Mouse (Mus musculus) retina, embryonic 14.5 days (tissue): ENCODE measurements at regions not wholly inside any gene's neighbourhood (a gene's known extent, or its start where the extent isn't known, plus 50 kb on each side); places are given as distances from the start of the nearest gene placed in this dataset.
"Not testable (repeated sequence)": the region's sequence is repeated elsewhere in the genome, so short reads cannot be mapped to it uniquely, and the experiment has no call there.

Experiments used
- DNase-seq: peaks from one replicate; pipeline ENCODE4 v3.0.0-alpha.2; 2015; ENCODE audit warnings: low spot score

GRCm38 (mm10) chr3:79002173-79002848 lies 284.0 kb downstream of the Rapgef2 start:
- DNase-seq = no peak

DNA sequence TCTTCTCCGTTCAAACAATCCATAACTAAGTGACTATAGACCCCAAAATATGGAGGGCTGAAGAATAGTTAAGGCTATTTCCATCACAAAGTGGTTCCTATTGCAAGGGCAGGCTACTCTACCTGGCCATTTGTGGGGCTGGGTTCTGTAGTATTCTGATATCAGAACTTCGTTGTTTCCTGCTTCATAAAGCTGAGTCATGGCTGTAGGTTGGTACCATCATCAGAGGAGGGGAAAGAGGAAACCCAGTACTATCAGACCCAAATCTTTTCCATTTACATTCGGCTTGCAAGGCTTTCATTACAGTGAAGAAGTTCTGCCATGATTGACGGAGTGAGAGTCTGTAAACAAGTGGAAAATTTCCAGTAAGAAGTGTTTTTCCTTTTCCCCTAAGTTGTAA lies 284.6 kb downstream of the Rapgef2 start:
- DNase-seq = no peak

GRCm38 (mm10) chr3:79000293-79000692 lies 286.0 kb downstream of the Rapgef2 start:
- DNase-seq = no peak

GRCm38 (mm10) chr3:78999803-79000202 lies 286.5 kb downstream of the Rapgef2 start:
- DNase-seq = no peak

GRCm38 (mm10) chr3:78988120-78988519 lies 298.2 kb downstream of the Rapgef2 start:
- DNase-seq = no peak

DNA sequence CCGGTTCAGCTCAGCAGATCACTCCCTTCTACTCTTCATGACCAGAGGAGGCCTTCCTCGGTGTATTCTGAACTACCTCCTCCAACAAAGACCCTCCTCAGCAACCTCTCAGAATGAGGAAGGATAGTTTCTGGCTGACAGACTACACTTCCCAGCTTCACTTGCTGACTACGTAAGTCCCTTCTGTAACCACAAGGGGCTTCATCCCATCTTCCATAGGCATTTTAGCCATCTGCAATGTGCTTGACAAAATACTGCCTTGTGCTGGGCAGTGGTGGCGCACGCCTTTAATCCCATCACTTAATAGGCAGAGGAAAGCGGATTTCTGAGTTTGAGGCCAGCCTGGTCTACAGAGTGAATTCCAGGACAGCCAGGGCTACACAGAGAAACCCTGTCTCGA lies 299.6 kb downstream of the Rapgef2 start:
- DNase-seq = no peak

DNA sequence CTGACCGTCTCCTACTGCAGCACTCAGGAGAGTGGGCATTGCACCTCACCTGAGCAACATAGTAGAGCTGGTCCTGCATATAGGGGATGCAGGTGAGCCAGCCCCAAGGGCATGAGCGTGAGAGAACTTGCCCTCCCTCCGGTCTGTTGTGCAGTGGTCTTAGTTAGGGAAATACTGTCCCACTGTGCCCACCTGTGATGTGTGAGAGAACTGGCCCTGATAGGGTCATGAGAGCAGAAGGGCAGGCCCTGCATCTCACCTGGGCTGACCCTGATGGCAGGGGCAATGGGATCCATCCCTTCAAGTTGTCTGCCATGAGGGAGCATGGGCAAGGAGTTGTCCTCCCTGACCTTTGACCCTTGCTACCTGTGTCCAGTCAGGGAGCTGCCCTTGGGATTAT lies 305.3 kb downstream of the Rapgef2 start:
- DNase-seq = no peak

DNA sequence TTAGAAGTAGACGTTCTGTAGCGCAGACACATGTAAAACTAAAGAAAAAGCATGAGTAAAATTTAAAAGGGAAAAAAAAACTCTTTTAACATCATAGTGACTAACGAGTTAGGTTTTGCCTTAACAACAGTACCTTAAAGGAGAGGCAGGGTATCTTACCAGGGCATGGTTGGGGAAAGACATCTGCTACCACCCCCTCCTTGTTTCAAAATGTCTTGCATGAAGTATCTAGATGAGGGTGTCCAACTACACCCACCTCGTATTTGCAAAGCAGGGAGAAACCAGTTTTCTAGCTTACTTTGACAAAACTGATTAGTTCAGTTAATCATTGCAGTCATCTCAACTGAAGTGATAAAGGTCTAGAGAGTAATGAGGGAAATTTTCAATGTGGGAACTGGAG lies 307.5 kb downstream of the Rapgef2 start:
- no peak for DNase-seq

GRCm38 (mm10) chr3:78966683-78967549 lies 319.4 kb downstream of the Rapgef2 start:
- DNase-seq = not testable (repeated sequence)

GRCm38 (mm10) chr3:78964231-78964858 lies 322.0 kb downstream of the Rapgef2 start:
- no peak for DNase-seq

DNA sequence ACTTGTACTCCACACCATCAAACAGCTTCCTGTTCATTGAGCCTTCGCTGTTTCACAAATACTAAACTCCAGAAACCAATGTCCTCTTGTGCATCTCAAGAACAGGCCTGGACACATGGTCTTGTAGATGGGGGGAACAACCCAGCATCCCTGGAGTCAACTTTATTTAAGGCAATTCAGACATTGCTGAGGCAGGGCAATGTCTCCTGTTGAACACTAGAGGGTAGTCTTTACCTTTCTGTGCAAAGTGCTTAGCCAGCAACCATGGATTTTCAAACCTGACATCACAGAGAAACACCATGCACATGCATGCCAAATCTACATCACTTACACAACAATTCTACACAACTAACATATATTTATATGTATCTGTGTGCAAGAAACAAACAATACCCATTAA lies 327.5 kb downstream of the Rapgef2 start:
- DNase-seq = peak; percentile 78

GRCm38 (mm10) chr3:78955364-78955763 lies 331.0 kb downstream of the Rapgef2 start:
- no peak for DNase-seq

DNA sequence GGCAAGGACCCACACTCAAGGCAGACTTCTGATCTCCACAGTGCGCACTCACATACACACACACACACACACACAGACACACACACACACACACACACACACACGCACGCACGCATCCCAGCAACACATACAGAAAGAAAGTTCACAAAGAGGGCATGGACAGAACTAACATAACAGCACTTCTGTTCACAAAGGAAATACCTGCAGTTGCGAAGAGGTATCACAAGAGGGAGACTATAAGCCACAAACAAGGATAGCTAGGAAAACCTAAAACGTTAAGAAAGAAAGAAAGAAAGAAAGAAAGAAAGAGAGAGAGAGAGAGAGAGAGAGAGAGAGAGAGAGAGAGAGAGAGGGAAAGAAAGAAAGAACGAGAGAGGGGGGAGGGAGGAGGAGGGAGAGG lies 336.9 kb downstream of the Rapgef2 start:
- not testable (repeated sequence) for DNase-seq

DNA sequence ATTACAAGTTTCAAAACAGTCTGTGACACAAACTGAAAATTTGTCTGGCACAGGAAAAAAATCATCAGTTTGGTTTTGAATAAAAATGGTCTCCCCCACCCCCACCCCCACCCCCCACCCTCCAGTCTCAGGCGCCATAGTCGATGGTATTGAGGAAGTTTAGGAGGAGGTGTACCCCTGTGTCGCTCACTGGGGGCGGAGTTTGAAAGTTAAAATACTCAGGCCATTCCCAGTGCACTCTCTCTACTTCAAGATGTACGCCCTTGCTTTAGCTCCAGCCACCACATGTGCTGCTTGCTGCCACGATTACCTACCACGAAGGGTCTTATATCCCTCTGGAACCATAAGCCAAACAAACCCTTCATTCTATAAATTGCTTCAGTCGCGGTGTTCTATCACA lies 337.6 kb downstream of the Rapgef2 start:
- DNase-seq = no peak

- peak; percentile 80 for DNase-seq
These were observed 338.1 kb downstream of the Rapgef2 start for GRCm38 (mm10) chr3:78948171-78948570.

DNA sequence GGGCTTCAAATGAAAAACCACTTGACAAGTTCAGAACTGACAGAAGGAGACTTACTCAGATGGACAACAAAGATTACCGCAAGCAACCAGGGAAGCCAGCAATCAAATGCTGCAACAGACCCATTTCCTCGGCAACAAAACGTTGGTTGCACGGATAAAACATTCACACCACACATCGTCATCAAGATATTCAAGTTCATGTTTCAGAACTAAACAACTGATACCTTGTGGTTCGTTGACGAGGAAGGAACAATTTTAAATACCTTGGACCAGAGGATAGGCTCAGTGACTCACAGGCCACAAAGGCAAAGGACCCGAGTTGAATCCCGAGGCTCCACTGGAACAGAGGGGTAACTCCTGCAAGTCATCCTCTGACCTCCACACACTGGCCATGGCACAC lies 339.1 kb downstream of the Rapgef2 start:
- no peak for DNase-seq

DNA sequence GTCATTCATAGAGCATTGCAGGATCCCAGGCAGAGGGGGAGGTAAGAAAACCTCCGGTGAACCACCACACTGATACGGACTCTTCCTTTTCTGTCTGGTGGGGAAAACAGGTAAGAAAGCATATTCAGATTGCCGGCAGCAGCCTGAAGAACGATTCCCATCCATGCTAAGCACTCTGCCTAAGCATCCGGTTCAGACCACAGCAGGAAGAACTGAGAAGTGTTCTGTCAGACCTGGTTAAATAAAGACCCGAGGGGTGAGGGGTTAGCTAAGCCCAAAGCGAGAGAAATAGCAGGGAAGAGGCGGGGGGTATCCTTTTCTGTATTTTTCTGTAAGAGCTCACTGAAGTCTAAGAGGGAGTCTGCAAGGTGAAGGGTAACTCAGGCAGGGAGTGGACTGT lies 342.1 kb downstream of the Rapgef2 start:
- no peak for DNase-seq

GRCm38 (mm10) chr3:78932975-78933374 lies 353.3 kb downstream of the Rapgef2 start:
- DNase-seq = no peak

DNA sequence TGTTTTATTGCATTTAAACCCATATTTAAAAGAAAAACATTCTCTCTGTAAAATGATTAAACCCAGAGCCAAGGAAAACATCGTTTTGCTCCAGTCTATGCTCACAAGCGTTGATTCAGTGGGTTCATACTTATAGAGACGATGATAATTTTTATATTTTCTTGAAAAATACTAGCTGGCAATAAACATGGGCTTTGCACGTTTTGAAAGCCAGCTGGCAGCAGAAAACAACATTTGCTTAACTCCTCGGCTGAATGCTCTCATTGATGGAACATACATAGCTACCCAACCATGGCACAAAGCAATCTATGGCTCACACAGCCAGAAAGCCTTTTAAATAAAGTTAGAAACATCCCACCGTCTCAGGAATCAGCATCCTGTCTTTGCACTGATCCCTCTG lies 366.5 kb downstream of the Rapgef2 start:
- DNase-seq = no peak

DNA sequence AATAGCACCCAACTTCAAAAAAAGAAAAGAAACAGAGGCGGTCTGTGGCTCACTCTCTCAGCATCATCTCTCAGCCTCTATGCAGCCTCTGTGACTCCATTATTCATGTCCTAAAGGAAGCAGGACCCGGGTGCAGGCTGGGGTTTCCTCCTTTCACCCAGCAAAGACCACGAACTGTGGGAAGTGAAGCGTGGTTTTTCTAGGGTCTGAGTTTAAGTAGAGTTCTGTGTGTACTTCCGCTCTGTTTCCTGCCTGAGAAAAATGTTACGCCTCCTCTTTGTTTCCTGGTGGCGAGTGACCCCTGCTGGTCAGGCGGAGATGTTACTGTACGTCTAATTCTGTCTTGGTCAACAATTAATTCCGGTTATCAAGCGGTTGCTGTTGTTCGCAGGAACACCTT lies 366.9 kb downstream of the Rapgef2 start:
- DNase-seq = peak; percentile 85

DNA sequence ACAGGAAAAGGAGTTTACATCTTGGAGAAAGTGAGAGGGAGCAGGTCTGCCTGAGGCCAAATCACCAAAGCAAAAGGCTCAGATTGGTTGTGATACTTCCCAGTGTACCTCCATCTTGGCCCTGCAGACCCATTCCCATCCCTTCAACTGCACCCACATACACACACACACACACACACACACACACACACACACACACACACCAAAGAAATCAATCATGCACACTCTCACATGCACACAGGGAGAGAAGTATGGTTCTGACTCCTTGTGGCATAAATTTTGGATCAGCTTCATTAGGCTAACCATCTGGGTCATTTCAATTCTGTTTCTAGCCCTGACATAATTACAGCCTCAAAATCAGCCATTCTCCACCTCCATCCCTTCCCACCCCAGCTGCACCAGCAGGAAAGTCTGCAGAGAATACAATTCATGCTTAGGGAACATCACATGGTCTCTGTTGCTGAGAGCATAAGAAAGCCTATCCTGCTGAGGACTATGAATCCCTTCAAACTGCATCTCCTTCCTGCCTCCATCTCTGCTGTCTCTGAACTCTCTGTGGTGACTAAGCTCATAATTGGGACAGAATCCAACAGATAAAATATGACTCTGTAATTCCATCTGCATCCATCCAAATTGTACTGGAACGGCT lies 378.0 kb downstream of the Rapgef2 start:
- no peak for DNase-seq

DNA sequence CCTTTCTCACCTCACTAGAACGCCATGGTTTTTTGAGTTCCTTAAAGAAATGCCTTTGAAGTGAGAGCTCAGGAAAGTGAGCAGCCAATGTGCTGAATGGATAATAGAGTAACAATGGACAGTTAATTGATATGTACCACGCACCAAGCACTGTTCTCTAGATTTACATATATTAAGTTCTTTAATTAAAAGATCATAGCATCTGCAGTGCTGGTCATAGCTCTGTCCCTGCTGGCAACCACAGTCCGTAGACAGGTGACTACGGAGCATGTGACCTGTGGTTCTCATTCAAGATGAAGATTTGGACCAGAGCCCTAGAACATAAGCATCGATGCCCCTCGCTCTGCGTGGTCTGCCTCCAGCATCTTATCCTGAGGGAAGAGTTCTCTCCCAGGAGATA lies 378.5 kb downstream of the Rapgef2 start:
- DNase-seq = no peak
